Mouse (Mus musculus) CH12.LX (cell line): ENCODE data around the gene Gm43191. TPM values are rescaled to one million over a fixed set of nuclear protein-coding genes. Genes with fewer than 3 reads are reported as not detected.

Experiments used
- DNase-seq: peaks from one replicate; pipeline ENCODE4 v3.0.0-alpha.2; 2013; ENCODE audit errors: extremely low read depth
- H3K27ac ChIP-seq: 2 replicates; pipeline ENCODE4 v1.5.1; 2012; ENCODE audit warnings: low read depth, mild to moderate bottlenecking, control low read depth, moderate library complexity; ENCODE audit not compliant: insufficient read depth
- H3K27me3 ChIP-seq: replicated peaks from 2 replicates; pipeline ENCODE3; 2012; ENCODE audit warnings: inconsistent platforms
- H3K36me3 ChIP-seq, 2 experiments: replicated peaks in 1 of 2; 2 replicates each; pipeline versions ENCODE3 to v1.6.1; 2012; ENCODE audit warnings: inconsistent platforms in 1 of 2, low read length in 1 of 2, mild to moderate bottlenecking in 1 of 2, mixed read lengths in 1 of 2, moderate library complexity in 1 of 2; ENCODE audit not compliant: control insufficient read depth in 1 of 2, insufficient read depth in 1 of 2
- H3K4me1 ChIP-seq, 2 experiments: 2 replicates each; pipeline ENCODE4 v1.6.1; 2012; ENCODE audit warnings: inconsistent platforms in 1 of 2, moderate library complexity in 1 of 2; ENCODE audit not compliant: insufficient read depth in 2 of 2, control insufficient read depth in 1 of 2
- H3K4me2 ChIP-seq: 2 replicates; pipeline ENCODE4 v1.6.1; 2012; ENCODE audit warnings: low read depth, mild to moderate bottlenecking, control low read depth; ENCODE audit not compliant: poor library complexity, insufficient read depth, severe bottlenecking
- H3K4me3 ChIP-seq, 3 experiments: fragments of 150-350 bp in 1 of 3; sonication (generic) in 1 of 3; replicated peaks in 1 of 3; 2 replicates each; pipeline versions ENCODE3 to v1.5.1; 2011 to 2012; ENCODE audit warnings: low read depth in 2 of 3, low read length in 2 of 3, mild to moderate bottlenecking in 2 of 3, moderate library complexity in 2 of 3, control low read depth in 1 of 3, improper control_type of control experiment in 1 of 3, inconsistent platforms in 1 of 3, mixed read lengths in 1 of 3; ENCODE audit not compliant: poor library complexity in 1 of 3
- H3K79me2 ChIP-seq: replicated peaks from 2 replicates; pipeline ENCODE4 v1.6.1; 2012; ENCODE audit warnings: mild to moderate bottlenecking, moderate library complexity; ENCODE audit not compliant: control insufficient read depth, poor library complexity, insufficient read depth, severe bottlenecking; ENCODE audit errors: extremely low read depth
- H3K9ac ChIP-seq: 2 replicates; pipeline ENCODE4 v1.6.1; 2012; ENCODE audit warnings: low read depth, mild to moderate bottlenecking, control low read depth, moderate library complexity; ENCODE audit not compliant: insufficient read depth
- H3K9me3 ChIP-seq: replicated peaks from 2 replicates; pipeline ENCODE3; 2012; ENCODE audit warnings: low read length, inconsistent platforms, mixed read lengths
- BHLHE40 ChIP-seq: IDR thresholded peaks from 2 replicates; pipeline ENCODE4 v1.6.1; 2011; ENCODE audit warnings: mild to moderate bottlenecking, low read depth, low read length, improper control_type of control experiment
- CHD2 ChIP-seq: IDR thresholded peaks from 2 replicates; pipeline ENCODE4 v1.6.1; 2011; ENCODE audit warnings: low read length, improper control_type of control experiment
- CTCF ChIP-seq, 2 experiments: IDR thresholded peaks in 1 of 2; conservative IDR thresholded peaks in 1 of 2; 2 replicates each; pipeline ENCODE4 v1.5.1; 2011 to 2012; ENCODE audit warnings: low read depth in 2 of 2, low read length in 2 of 2, improper control_type of control experiment in 1 of 2, inconsistent platforms in 1 of 2, mild to moderate bottlenecking in 1 of 2, moderate library complexity in 1 of 2
- E2F4 ChIP-seq: IDR thresholded peaks from 2 replicates; pipeline ENCODE4 v1.6.1; 2011; ENCODE audit warnings: low read depth, low read length, improper control_type of control experiment; ENCODE audit not compliant: insufficient replicate concordance
- JUN ChIP-seq: IDR thresholded peaks from 2 replicates; pipeline ENCODE4 v1.6.1; 2011; ENCODE audit warnings: low read depth, mild to moderate bottlenecking, low read length, improper control_type of control experiment, moderate library complexity; ENCODE audit not compliant: insufficient read depth
- KAT2A ChIP-seq: IDR thresholded peaks from 2 replicates; pipeline ENCODE4 v1.6.1; 2012; ENCODE audit warnings: low read length, improper control_type of control experiment, inconsistent platforms; ENCODE audit not compliant: insufficient replicate concordance
- MAZ ChIP-seq: IDR thresholded peaks from 2 replicates; pipeline ENCODE4 v1.6.1; 2012; ENCODE audit warnings: low read depth, mild to moderate bottlenecking, inconsistent platforms, low read length, improper control_type of control experiment, moderate library complexity
- MEF2A ChIP-seq: IDR thresholded peaks from 2 replicates; pipeline ENCODE4 v1.6.1; 2014; ENCODE audit warnings: low read depth, mild to moderate bottlenecking, inconsistent platforms, low read length, improper control_type of control experiment, borderline replicate concordance
- MXI1 ChIP-seq: IDR thresholded peaks from 2 replicates; pipeline ENCODE4 v1.6.1; 2011; ENCODE audit warnings: mild to moderate bottlenecking, low read depth, low read length, improper control_type of control experiment
- NRF1 ChIP-seq: IDR thresholded peaks from 2 replicates; pipeline ENCODE4 v1.6.1; 2014; ENCODE audit warnings: low read depth, mild to moderate bottlenecking, inconsistent platforms, low read length, improper control_type of control experiment, moderate library complexity
- POLR2A ChIP-seq: IDR thresholded peaks from 2 replicates; pipeline ENCODE4 v1.6.1; 2011; ENCODE audit warnings: low read depth, mild to moderate bottlenecking, improper control_type of control experiment, low read length
- POLR2AphosphoS2 ChIP-seq: IDR thresholded peaks from 2 replicates; pipeline ENCODE4 v1.6.1; 2011; ENCODE audit warnings: low read depth, low read length, improper control_type of control experiment
- RCOR1 ChIP-seq: conservative IDR thresholded peaks from 2 replicates; pipeline ENCODE4 v1.6.1; 2012; ENCODE audit warnings: low read depth, mild to moderate bottlenecking, inconsistent platforms, low read length, improper control_type of control experiment
- SMC3 ChIP-seq: IDR thresholded peaks from 2 replicates; pipeline ENCODE4 v1.6.1; 2011; ENCODE audit warnings: low read depth, low read length, improper control_type of control experiment
- TCF12 ChIP-seq: IDR thresholded peaks from 2 replicates; pipeline ENCODE4 v1.6.1; 2014; ENCODE audit warnings: low read depth, mild to moderate bottlenecking, inconsistent platforms, low read length, improper control_type of control experiment
- UBTF ChIP-seq: IDR thresholded peaks from 2 replicates; pipeline ENCODE4 v1.6.1; 2012; ENCODE audit warnings: low read depth, mild to moderate bottlenecking, inconsistent platforms, low read length, improper control_type of control experiment, moderate library complexity
- USF1 ChIP-seq: IDR thresholded peaks from 2 replicates; pipeline ENCODE4 v1.6.1; 2014; ENCODE audit warnings: low read depth, mild to moderate bottlenecking, inconsistent platforms, low read length, improper control_type of control experiment
- USF2 ChIP-seq: conservative IDR thresholded peaks from 2 replicates; pipeline ENCODE4 v1.6.1; 2011; ENCODE audit warnings: low read depth, low read length, improper control_type of control experiment
- ZC3H11A ChIP-seq: IDR thresholded peaks from 2 replicates; pipeline ENCODE4 v1.6.1; 2012; ENCODE audit warnings: low read depth, mild to moderate bottlenecking, inconsistent platforms, low read length, improper control_type of control experiment
- ZKSCAN1 ChIP-seq: IDR thresholded peaks from 2 replicates; pipeline ENCODE4 v1.6.1; 2012; ENCODE audit warnings: low read depth, inconsistent platforms, low read length, improper control_type of control experiment, borderline replicate concordance
- dilution Hi-C: fragments of 300-500 bp; cut with MboI; formaldehyde crosslinking; loops from 2 replicates; pipeline ENCODE4 v1.14.3; 2020; ENCODE audit warnings: low sequenced_read_pairs; ENCODE audit not compliant: extremely low pct_unique_long_range_greater_than_20kb, extremely low pct_ligation_motif_present
- in situ Hi-C: fragments of 300-500 bp; cut with MboI; formaldehyde crosslinking; loops from 3 replicates; pipeline ENCODE4 v1.14.3; 2019; ENCODE audit warnings: low sequenced_read_pairs, low pct_ligation_motif_present, low pct_unique_long_range_greater_than_20kb, mixed read lengths
- polyA plus RNA-seq: library from polyadenylated mRNA; unstranded; fragments of >175 nt; gene quantifications from 2 replicates; pipeline ENCODE4 v1.2.1, GENCODE M21; 2012; ENCODE audit warnings: low read depth; ENCODE audit not compliant: insufficient read length
- total RNA-seq, 2 experiments: library from RNA; depleted of rRNA; stranded (reverse); fragments of 300-350 nt in 1 of 2; fragments of >200 nt in 1 of 2; gene quantifications; 2 replicates each; pipeline ENCODE4 v1.2.3; 2012 to 2014

Gene Gm43191
- total and polyA plus RNA-seq, 3 experiments, result 0.51 TPM; not detected in 2

- TF ChIP-seq E2F4 (no peak), USF2 (no peak), CHD2 (no peak), MAZ (no peak), USF1 (no peak), POLR2AphosphoS2 (no peak)
- H3K9me3 ChIP-seq, result no peaks in the 10 kb centered on the region
- no peak overlapping the region for H3K27ac ChIP-seq
- no peak overlapping the region for H3K4me2 ChIP-seq
- in situ Hi-C loops (no loop called here), dilution Hi-C loops (no loop called here)
- H3K4me3 ChIP-seq, result no peak overlapping the region
- peaks cover 39 to 83% of the 10 kb centered on the region in 2 experiments for H3K36me3 ChIP-seq
- H3K9ac ChIP-seq, result no peak overlapping the region
- peaks cover 16% of the 10 kb centered on the region for H3K79me2 ChIP-seq
- no peaks in the 10 kb centered on the region for H3K27me3 ChIP-seq
- DNase-seq, result no peak
- H3K4me1 ChIP-seq, result peaks cover 0 to 20% of the 10 kb centered on the region in 2 experiments; a peak in 2 of 4 replicates
Observed at GRCm38 (mm10) chr3:116646387-116646786, 34.7 kb downstream of the Gm43191 start.

GRCm38 (mm10) chr3:116642373-116642772 is 38.7 kb downstream of the Gm43191 start:
- dilution Hi-C loops, result no loop called here
- peaks cover 59 to 88% of the 10 kb centered on the region in 2 experiments for H3K36me3 ChIP-seq

GRCm38 (mm10) chr3:116641811-116642371 is 39.2 kb downstream of the Gm43191 start:
- dilution Hi-C loops, result no loop called here
- Histone ChIP-seq H3K79me2 (no peaks in the 10 kb centered on the region), H3K9ac (no peak overlapping the region), H3K4me1 (peaks cover 0 to 3% of the 10 kb centered on the region in 2 experiments; a peak in 2 of 4 replicates), H3K36me3 (peaks cover 58 to 90% of the 10 kb centered on the region in 2 experiments), H3K27me3 (no peaks in the 10 kb centered on the region), H3K4me3 (no peak overlapping the region), H3K4me2 (no peak overlapping the region), H3K9me3 (no peaks in the 10 kb centered on the region), H3K27ac (no peak overlapping the region)
- no peak for TF ChIP-seq ZC3H11A
- TF ChIP-seq NRF1, result no peak
- TF ChIP-seq CTCF (conservative IDR thresholded peaks at IDR 0.05 in 1 of 2, IDR thresholded peaks at IDR 0.05 in 1 of 2; ENCODE audit: low read depth in 2 of 2, low read length in 2 of 2), result no peak
- TF ChIP-seq POLR2A, result no peak
- no peak for TF ChIP-seq MEF2A
- no peak for TF ChIP-seq SMC3
- no peak for TF ChIP-seq TCF12
- TF ChIP-seq JUN, result no peak
- no peak for TF ChIP-seq RCOR1
- in situ Hi-C loops, result no loop called here
- no peak for DNase-seq

More at GRCm38 (mm10) chr3:116642373-116642772, 38.7 kb downstream of the Gm43191 start:
- H3K9me3 ChIP-seq, result no peaks in the 10 kb centered on the region
- no peak overlapping the region for H3K4me2 ChIP-seq
- no peak overlapping the region for H3K4me3 ChIP-seq
- no peaks in the 10 kb centered on the region for H3K27me3 ChIP-seq
- no peak overlapping the region for H3K27ac ChIP-seq
- no peaks in the 10 kb centered on the region for H3K79me2 ChIP-seq
- H3K9ac ChIP-seq, result no peak overlapping the region
- no peak for DNase-seq
- H3K4me1 ChIP-seq, result peaks cover 0 to 3% of the 10 kb centered on the region in 2 experiments; a peak in 2 of 4 replicates
- in situ Hi-C loops, result no loop called here
- TF ChIP-seq UBTF, result no peak
- TF ChIP-seq BHLHE40, result no peak
- no peak for TF ChIP-seq MXI1
- no peak for TF ChIP-seq KAT2A
- TF ChIP-seq ZC3H11A, result no peak
- TF ChIP-seq USF1, result no peak
- TF ChIP-seq ZKSCAN1, result no peak
- TF ChIP-seq, all 38 proteins: peak for 0
